Mouse (Mus musculus) MEL (cell line): ENCODE measurements at regions not wholly inside any gene's neighbourhood (a gene's known extent, or its start where the extent isn't known, plus 50 kb on each side); places are given as distances from the start of the nearest gene placed in this dataset.

ENCODE experiments used
- E2F4 ChIP-seq: IDR thresholded peaks from 2 replicates; pipeline ENCODE4 v1.6.1; 2011; ENCODE audit warnings: low read depth, low read length, improper control_type of control experiment, borderline replicate concordance
- ELF1 ChIP-seq: IDR thresholded peaks from 2 replicates; pipeline ENCODE4 v1.6.1; 2014; ENCODE audit warnings: low read depth, mild to moderate bottlenecking, inconsistent platforms, low read length, improper control_type of control experiment, moderate library complexity
- MAX ChIP-seq: IDR thresholded peaks from 2 replicates; pipeline ENCODE4 v1.6.1; 2011; ENCODE audit warnings: low read length, improper control_type of control experiment
- MEF2A ChIP-seq: IDR thresholded peaks from 2 replicates; pipeline ENCODE4 v1.6.1; 2014; ENCODE audit warnings: low read depth, mild to moderate bottlenecking, inconsistent platforms, low read length, improper control_type of control experiment; ENCODE audit not compliant: poor library complexity, insufficient replicate concordance, severe bottlenecking; ENCODE audit errors: extremely low read depth
- MXI1 ChIP-seq: IDR thresholded peaks from 2 replicates; pipeline ENCODE4 v1.6.1; 2011; ENCODE audit warnings: mild to moderate bottlenecking, low read depth, low read length, improper control_type of control experiment
- POLR2A ChIP-seq, 2 experiments: IDR thresholded peaks; 2 replicates each; pipeline ENCODE4 v1.6.1; 2011 to 2012; ENCODE audit warnings: low read length in 2 of 2, mild to moderate bottlenecking in 2 of 2, control low read depth in 1 of 2, improper control_type of control experiment in 1 of 2, low read depth in 1 of 2, moderate library complexity in 1 of 2; ENCODE audit not compliant: control insufficient read depth in 1 of 2, insufficient read depth in 1 of 2, poor library complexity in 1 of 2
- UBTF ChIP-seq: IDR thresholded peaks from 2 replicates; pipeline ENCODE4 v1.6.1; 2012; ENCODE audit warnings: low read depth, mild to moderate bottlenecking, inconsistent platforms, low read length, improper control_type of control experiment, moderate library complexity, borderline replicate concordance; ENCODE audit not compliant: insufficient read depth

- TF ChIP-seq MEF2A (no peak), POLR2A (IDR thresholded peaks at IDR 0.05; ENCODE audit: control insufficient read depth in 1 of 2, insufficient read depth in 1 of 2, low read depth in 1 of 2, low read length in 2 of 2, poor library complexity in 1 of 2) (no peak), MXI1 (no peak), MAX (no peak), ELF1 (no peak), E2F4 (no peak), UBTF (no peak)
Observed at GRCm38 (mm10) chr1:149069570-149069969, 891.5 kb downstream of the Pla2g4a start.
